Mouse (Mus musculus): ENCODE results near the gene Bcl9l. TPM values are rescaled to one million over a fixed set of nuclear protein-coding genes. Genes with fewer than 3 reads are reported as not detected.

Bcl9l gene
- polyA plus RNA-seq, 1 experiment = 61.6 TPM

- no peak overlapping the region for H3K27ac ChIP-seq (ENCODE audit: insufficient read depth, low read length)
- no peak for TF ChIP-seq POLR2A (IDR thresholded peaks at IDR 0.05; ENCODE audit: low read depth, low read length)
- TF ChIP-seq CTCF (IDR thresholded peaks at IDR 0.05; ENCODE audit: borderline replicate concordance, insufficient read depth, low read length) = no peak
- no peak overlapping the region for H3K4me3 ChIP-seq (ENCODE audit: insufficient read depth, low read length)
- peaks cover 23% of the 10 kb centered on the region for H3K4me1 ChIP-seq (ENCODE audit: control insufficient read depth, insufficient read depth, low read length)
These were observed 22.5 kb downstream of the Bcl9l start for GRCm38 (mm10) chr9:44504893-44505823.

- peaks cover 15% of the 10 kb centered on the region for H3K4me1 ChIP-seq (ENCODE audit: control insufficient read depth, insufficient read depth, low read length)
- no peak overlapping the region for H3K4me3 ChIP-seq (ENCODE audit: insufficient read depth, low read length)
- TF ChIP-seq POLR2A (IDR thresholded peaks at IDR 0.05; ENCODE audit: low read depth, low read length) = no peak
- 0 out of 2 replicates have a peak, but pooled peaks have one; percentile 7 for TF ChIP-seq CTCF (IDR thresholded peaks at IDR 0.05; ENCODE audit: borderline replicate concordance, insufficient read depth, low read length)
- no peak overlapping the region for H3K27ac ChIP-seq (ENCODE audit: insufficient read depth, low read length)
These were observed 23.3 kb downstream of the Bcl9l start for GRCm38 (mm10) chr9:44505824-44506467.

GRCm38 (mm10) chr9:44506566-44506965 lies 23.9 kb downstream of the Bcl9l start:
- no peak overlapping the region for H3K27ac ChIP-seq (ENCODE audit: insufficient read depth, low read length)
- peaks cover 11% of the 10 kb centered on the region for H3K4me1 ChIP-seq (ENCODE audit: control insufficient read depth, insufficient read depth, low read length)
- TF ChIP-seq POLR2A (IDR thresholded peaks at IDR 0.05; ENCODE audit: low read depth, low read length) (no peak), CTCF (IDR thresholded peaks at IDR 0.05; ENCODE audit: borderline replicate concordance, insufficient read depth, low read length) (no peak)
- no peak overlapping the region for H3K4me3 ChIP-seq (ENCODE audit: insufficient read depth, low read length)

GRCm38 (mm10) chr9:44507345-44507744 lies 24.7 kb downstream of the Bcl9l start:
- Histone ChIP-seq H3K27ac (ENCODE audit: insufficient read depth, low read length) (no peak overlapping the region), H3K4me3 (ENCODE audit: insufficient read depth, low read length) (no peak overlapping the region), H3K4me1 (ENCODE audit: control insufficient read depth, insufficient read depth, low read length) (peaks cover 11% of the 10 kb centered on the region; the same call in 1 of the 2 replicates)
- TF ChIP-seq POLR2A (IDR thresholded peaks at IDR 0.05; ENCODE audit: low read depth, low read length) (no peak), CTCF (IDR thresholded peaks at IDR 0.05; ENCODE audit: borderline replicate concordance, insufficient read depth, low read length) (no peak)

- TF ChIP-seq CTCF (IDR thresholded peaks at IDR 0.05; ENCODE audit: borderline replicate concordance, insufficient read depth, low read length) (no peak), POLR2A (IDR thresholded peaks at IDR 0.05; ENCODE audit: low read depth, low read length) (no peak)
- H3K27ac ChIP-seq (ENCODE audit: insufficient read depth, low read length) = no peak overlapping the region
- no peak overlapping the region for H3K4me3 ChIP-seq (ENCODE audit: insufficient read depth, low read length)
- peaks cover 11% of the 10 kb centered on the region; the same call in 1 of the 2 replicates for H3K4me1 ChIP-seq (ENCODE audit: control insufficient read depth, insufficient read depth, low read length)
These were observed 25.5 kb downstream of the Bcl9l start for GRCm38 (mm10) chr9:44508124-44508619.

GRCm38 (mm10) chr9:44508721-44509486 lies 26.3 kb downstream of the Bcl9l start:
- Histone ChIP-seq H3K4me3 (ENCODE audit: insufficient read depth, low read length) (no peak overlapping the region), H3K4me1 (ENCODE audit: control insufficient read depth, insufficient read depth, low read length) (peaks cover 11% of the 10 kb centered on the region; the same call in 1 of the 2 replicates), H3K27ac (ENCODE audit: insufficient read depth, low read length) (no peak overlapping the region)
- TF ChIP-seq POLR2A (IDR thresholded peaks at IDR 0.05; ENCODE audit: low read depth, low read length) (no peak), CTCF (IDR thresholded peaks at IDR 0.05; ENCODE audit: borderline replicate concordance, insufficient read depth, low read length) (no peak)

GRCm38 (mm10) chr9:44509487-44510354 lies 27.1 kb downstream of the Bcl9l start:
- Histone ChIP-seq H3K27ac (ENCODE audit: insufficient read depth, low read length) (peak overlapping the region; percentile 6; the same call in 1 of the 2 replicates), H3K4me1 (ENCODE audit: control insufficient read depth, insufficient read depth, low read length) (peaks cover 8% of the 10 kb centered on the region; the same call in 1 of the 2 replicates), H3K4me3 (ENCODE audit: insufficient read depth, low read length) (no peak overlapping the region)
- TF ChIP-seq POLR2A (IDR thresholded peaks at IDR 0.05; ENCODE audit: low read depth, low read length) (no peak), CTCF (IDR thresholded peaks at IDR 0.05; ENCODE audit: borderline replicate concordance, insufficient read depth, low read length) (peak; percentile 58)

GRCm38 (mm10) chr9:44510355-44510871 lies 27.8 kb downstream of the Bcl9l start:
- Histone ChIP-seq H3K4me3 (ENCODE audit: insufficient read depth, low read length) (no peak overlapping the region), H3K4me1 (ENCODE audit: control insufficient read depth, insufficient read depth, low read length) (peaks cover 8% of the 10 kb centered on the region; the same call in 1 of the 2 replicates), H3K27ac (ENCODE audit: insufficient read depth, low read length) (no peak overlapping the region)
- TF ChIP-seq POLR2A (IDR thresholded peaks at IDR 0.05; ENCODE audit: low read depth, low read length) (no peak), CTCF (IDR thresholded peaks at IDR 0.05; ENCODE audit: borderline replicate concordance, insufficient read depth, low read length) (no peak)
